Mouse (Mus musculus) small intestine, adult 2 months (tissue): ENCODE data around the gene Dok5. TPM values are rescaled to one million over a fixed set of nuclear protein-coding genes. Genes with fewer than 3 reads are reported as not detected.

ENCODE experiments used
- H3K27ac ChIP-seq: fragments of 200-500 bp; 2 replicates; pipeline ENCODE4 v1.5.1; 2012; ENCODE audit warnings: low read depth, low read length, control low read depth, inconsistent platforms; ENCODE audit not compliant: insufficient read depth
- H3K27me3 ChIP-seq: fragments of 200-500 bp; 2 replicates; pipeline ENCODE4 v1.6.1; 2012; ENCODE audit warnings: mild to moderate bottlenecking, moderate library complexity, low read length, inconsistent platforms; ENCODE audit not compliant: control insufficient read depth, insufficient read depth
- H3K36me3 ChIP-seq: fragments of 200-500 bp; 2 replicates; pipeline ENCODE4 v1.6.1; 2012; ENCODE audit warnings: mild to moderate bottlenecking, low read length, control low read depth, inconsistent platforms; ENCODE audit not compliant: control insufficient read depth, insufficient read depth
- H3K4me1 ChIP-seq: fragments of 200-500 bp; 2 replicates; pipeline ENCODE4 v1.6.1; 2012; ENCODE audit warnings: low read length, inconsistent platforms, mixed read lengths; ENCODE audit not compliant: control insufficient read depth, insufficient read depth, insufficient read length
- H3K4me3 ChIP-seq: fragments of 200-500 bp; 2 replicates; pipeline ENCODE4 v1.5.1; 2012; ENCODE audit warnings: low read depth, mild to moderate bottlenecking, control low read depth, inconsistent platforms, low read length, moderate library complexity
- CTCF ChIP-seq: fragments of 200-500 bp; IDR thresholded peaks from 2 replicates; pipeline ENCODE4 v1.5.1; 2012; ENCODE audit warnings: low read depth, mild to moderate bottlenecking, control low read depth, inconsistent platforms, low read length, moderate library complexity, mixed read lengths; ENCODE audit not compliant: insufficient replicate concordance, insufficient read length; ENCODE audit errors: extremely low read depth
- POLR2A ChIP-seq: fragments of 200-500 bp; IDR thresholded peaks from 2 replicates; pipeline ENCODE4 v1.6.1; 2012; ENCODE audit warnings: low read depth, mild to moderate bottlenecking, control low read depth, inconsistent platforms, low read length, moderate library complexity
- WGBS: fragments of 180-500 bp; shearing (Covaris S2); methylation state at CpG from one replicate; pipeline ENCODE4 v1.1.7; 2018; 5-methylcytosine and 5-hydroxymethylcytosine counted together
- polyA plus RNA-seq: library from polyadenylated mRNA; depleted of rRNA; stranded (reverse); fragments of >200 nt; gene quantifications from 2 replicates; pipeline ENCODE4 v1.2.3, GENCODE M21; 2012

The Dok5 gene
- polyA plus RNA-seq, 1 experiment: 0.14 TPM

DNA sequence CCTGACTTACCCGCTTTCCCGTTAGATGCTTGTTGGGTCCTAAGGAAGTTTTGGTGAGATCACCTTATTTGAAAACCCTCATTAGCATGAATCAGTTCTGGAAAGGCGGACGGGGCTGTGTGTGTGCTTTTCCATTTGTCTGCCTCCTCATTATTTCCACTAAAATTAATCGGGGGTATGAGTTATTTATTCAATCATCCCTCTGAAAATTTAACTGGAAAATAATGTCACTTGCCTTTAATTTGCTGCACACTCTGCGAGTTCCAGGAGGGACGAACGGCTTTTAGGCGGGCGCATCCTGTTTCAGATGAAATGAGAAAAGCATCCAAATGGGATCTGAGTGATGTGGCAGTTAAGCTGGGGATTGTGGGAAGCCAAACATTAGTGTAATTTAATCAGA, 113.9 kb downstream of the Dok5 start:
- Histone ChIP-seq H3K27me3 (no peaks in the 10 kb centered on the region), H3K27ac (no peak overlapping the region), H3K36me3 (no peaks in the 10 kb centered on the region), H3K4me1 (no peaks in the 10 kb centered on the region), H3K4me3 (no peak overlapping the region)
- 90% methylated on average over 10 of the region's 10 CpGs for WGBS
- TF ChIP-seq CTCF (no peak), POLR2A (no peak)

GRCm38 (mm10) chr2:170850058-170850457, 118.5 kb downstream of the Dok5 start:
- Histone ChIP-seq H3K36me3 (no peaks in the 10 kb centered on the region), H3K27me3 (no peaks in the 10 kb centered on the region), H3K4me1 (no peaks in the 10 kb centered on the region), H3K27ac (no peak overlapping the region), H3K4me3 (no peak overlapping the region)
- WGBS: 94% methylated on average over 4 of the region's 4 CpGs
- no peak for TF ChIP-seq CTCF
- TF ChIP-seq POLR2A: no peak

DNA sequence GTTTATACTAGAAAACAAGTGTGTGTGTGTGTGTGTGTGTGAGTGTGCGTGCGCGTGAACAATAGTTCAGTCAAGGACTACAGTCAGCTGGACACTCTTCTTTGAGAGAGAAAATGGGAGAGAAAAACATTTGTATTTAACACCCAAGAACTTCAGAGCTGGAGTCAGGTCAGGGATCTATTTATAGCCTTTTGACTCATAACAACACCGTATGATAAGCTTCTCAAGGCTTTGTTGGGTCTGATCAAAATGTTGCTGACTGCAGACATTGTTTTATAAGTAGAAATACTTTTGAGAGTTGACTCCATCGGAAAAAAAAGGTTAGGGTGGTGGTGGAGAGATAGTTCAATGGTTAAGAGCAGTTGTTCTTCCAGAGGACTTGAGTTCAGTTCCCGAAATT, 120.7 kb downstream of the Dok5 start:
- 83% methylated on average over 6 of the region's 6 CpGs for WGBS
- H3K27me3 ChIP-seq: no peaks in the 10 kb centered on the region
- no peaks in the 10 kb centered on the region for H3K36me3 ChIP-seq
- H3K27ac ChIP-seq: no peak overlapping the region
- no peak for TF ChIP-seq CTCF
- no peaks in the 10 kb centered on the region for H3K4me1 ChIP-seq
- no peak overlapping the region for H3K4me3 ChIP-seq

DNA sequence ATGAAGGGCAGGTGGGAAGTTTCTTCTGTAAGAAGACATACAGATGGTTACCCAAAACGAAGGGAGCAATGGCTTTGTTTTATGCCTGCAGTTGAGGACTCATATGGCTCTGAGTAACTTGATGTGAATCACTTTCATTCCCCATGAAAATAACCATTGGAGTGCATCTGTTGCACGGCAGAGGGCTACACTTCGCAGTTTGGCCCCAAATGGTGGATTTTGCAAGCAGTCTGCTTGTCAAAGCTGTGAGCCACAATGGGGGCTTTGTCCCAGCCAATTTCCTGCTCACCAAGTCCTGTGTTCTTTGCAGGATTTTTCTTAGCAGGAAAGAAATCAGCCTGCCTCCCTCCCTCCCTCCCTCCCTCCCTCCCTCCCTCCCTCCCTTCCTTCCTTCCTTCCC, 123.6 kb downstream of the Dok5 start:
- 68% methylated on average over 3 of the region's 3 CpGs for WGBS
- Histone ChIP-seq H3K27me3 (no peaks in the 10 kb centered on the region), H3K36me3 (no peaks in the 10 kb centered on the region), H3K4me1 (no peaks in the 10 kb centered on the region), H3K4me3 (no peak overlapping the region), H3K27ac (no peak overlapping the region)
- TF ChIP-seq POLR2A: no peak
- no peak for TF ChIP-seq CTCF

- 60% methylated on average over 5 of the region's 5 CpGs for WGBS
- H3K27ac ChIP-seq: no peak overlapping the region
- H3K4me1 ChIP-seq: no peaks in the 10 kb centered on the region
- no peaks in the 10 kb centered on the region for H3K27me3 ChIP-seq
- H3K36me3 ChIP-seq: no peaks in the 10 kb centered on the region
- H3K4me3 ChIP-seq: no peak overlapping the region
- TF ChIP-seq POLR2A: no peak
- TF ChIP-seq CTCF: no peak
These were observed 124.5 kb downstream of the Dok5 start for GRCm38 (mm10) chr2:170856085-170856484.

- no peak overlapping the region for H3K27ac ChIP-seq
- no peaks in the 10 kb centered on the region for H3K27me3 ChIP-seq
- TF ChIP-seq CTCF (no peak), POLR2A (no peak)
- WGBS: 66% methylated on average over 7 of the region's 7 CpGs
- H3K4me3 ChIP-seq: no peak overlapping the region
- no peaks in the 10 kb centered on the region for H3K4me1 ChIP-seq
- no peaks in the 10 kb centered on the region for H3K36me3 ChIP-seq
These were observed 125.9 kb downstream of the Dok5 start for GRCm38 (mm10) chr2:170857507-170857906.

- WGBS: 37% methylated on average over 3 of the region's 3 CpGs
- H3K27me3 ChIP-seq: no peaks in the 10 kb centered on the region
- TF ChIP-seq CTCF (no peak), POLR2A (no peak)
- H3K27ac ChIP-seq: no peak overlapping the region
- no peaks in the 10 kb centered on the region for H3K4me1 ChIP-seq
- H3K36me3 ChIP-seq: no peaks in the 10 kb centered on the region
- no peak overlapping the region for H3K4me3 ChIP-seq
These were observed 127.0 kb downstream of the Dok5 start for GRCm38 (mm10) chr2:170858640-170859039.

- no peaks in the 10 kb centered on the region for H3K4me1 ChIP-seq
- H3K27ac ChIP-seq: no peak overlapping the region
- TF ChIP-seq CTCF (no peak), POLR2A (no peak)
- 57% methylated on average over 4 of the region's 4 CpGs for WGBS
- H3K36me3 ChIP-seq: no peaks in the 10 kb centered on the region
- no peak overlapping the region for H3K4me3 ChIP-seq
- no peaks in the 10 kb centered on the region for H3K27me3 ChIP-seq
These were observed 129.0 kb downstream of the Dok5 start for GRCm38 (mm10) chr2:170860576-170860975.
